Mouse (Mus musculus) spleen, adult 2 months (tissue): ENCODE measurements around the gene D6Ertd527e.

Experiments used
- CTCF ChIP-seq: fragments of 200-500 bp; IDR thresholded peaks from 2 replicates; pipeline ENCODE4 v1.5.1; 2011; ENCODE audit warnings: mild to moderate bottlenecking, inconsistent platforms; ENCODE audit not compliant: insufficient read depth, insufficient read length, insufficient replicate concordance; ENCODE audit errors: extremely low read depth
- POLR2A ChIP-seq: fragments of 200-500 bp; IDR thresholded peaks from 2 replicates; pipeline ENCODE4 v1.6.1; 2011; ENCODE audit warnings: low read depth, low read length, inconsistent platforms

GRCm38 (mm10) chr6:87153836-87154235 is 49.3 kb downstream of the D6Ertd527e start:
- TF ChIP-seq CTCF (no peak), POLR2A (no peak)
